Mouse (Mus musculus) bone marrow macrophage, adult 2 months (primary cell): ENCODE results near the gene Fbxl12.

Source experiments
- CTCF ChIP-seq: IDR thresholded peaks from 2 replicates; pipeline ENCODE4 v1.5.1; 2012; ENCODE audit warnings: low read depth, mild to moderate bottlenecking, low read length, moderate library complexity
- POLR2A ChIP-seq: IDR thresholded peaks from 2 replicates; pipeline ENCODE4 v1.6.1; 2012; ENCODE audit warnings: mild to moderate bottlenecking, low read depth, low read length, borderline replicate concordance

- TF ChIP-seq CTCF (no peak), POLR2A (peak; percentile 54; the same call in 1 of the 2 replicates)
Observed at GRCm38 (mm10) chr9:20607100-20607974, 37.2 kb downstream of the Fbxl12 start.
